Mouse (Mus musculus): Measurements from ENCODE around the gene Ccdc30. TPM values are rescaled to one million over a fixed set of nuclear protein-coding genes. Genes with fewer than 3 reads are reported as not detected.
A peak's percentile ranks its signal among the peaks of the same experiment; 100 is the strongest.
"Not testable (repeated sequence)": the region's sequence is repeated elsewhere in the genome, so short reads cannot be mapped to it uniquely, and the experiment has no call there.

Gene Ccdc30
- total RNA-seq, 2 experiments from 2014 or later = 14.5 to 16.9 TPM

- DNase-seq = no peak
Observed at GRCm38 (mm10) chr4:119305418-119305817, 109.9 kb downstream of the Ccdc30 start.

GRCm38 (mm10) chr4:119303291-119303690, 112.0 kb downstream of the Ccdc30 start:
- no peak for DNase-seq

GRCm38 (mm10) chr4:119301777-119302176, 113.5 kb downstream of the Ccdc30 start:
- DNase-seq = no peak

GRCm38 (mm10) chr4:119300761-119301160, 114.6 kb downstream of the Ccdc30 start:
- peak; percentile 28 to 37 for DNase-seq

- no peak for DNase-seq
Observed at GRCm38 (mm10) chr4:119297361-119297760, 118.0 kb downstream of the Ccdc30 start.

GRCm38 (mm10) chr4:119295134-119295453, 120.2 kb downstream of the Ccdc30 start:
- DNase-seq = no peak

- peak; percentile 99 for DNase-seq
Observed at GRCm38 (mm10) chr4:119294415-119295133, 120.7 kb downstream of the Ccdc30 start, which contains the start of gene Ybx1. Gene Ybx1, minus strand, starts transcription at chr4:119294604.

- DNase-seq = peak; percentile 29 to 56
Observed at GRCm38 (mm10) chr4:119293574-119294258, 121.6 kb downstream of the Ccdc30 start.

- peak; percentile 54 to 70 for DNase-seq
Observed at GRCm38 (mm10) chr4:119292771-119293573, 122.3 kb downstream of the Ccdc30 start.

- no peak for DNase-seq
Observed at GRCm38 (mm10) chr4:119291921-119292320, 123.4 kb downstream of the Ccdc30 start.

- DNase-seq = no peak
Observed at GRCm38 (mm10) chr4:119285336-119285735, 130.0 kb downstream of the Ccdc30 start.

- DNase-seq = no peak
Observed at GRCm38 (mm10) chr4:119284861-119285260, 130.5 kb downstream of the Ccdc30 start.

GRCm38 (mm10) chr4:119278784-119279183, 136.5 kb downstream of the Ccdc30 start:
- DNase-seq = not testable (repeated sequence)

- DNase-seq = no peak
Observed at GRCm38 (mm10) chr4:119275726-119276125, 139.6 kb downstream of the Ccdc30 start.

GRCm38 (mm10) chr4:119275226-119275625, 140.1 kb downstream of the Ccdc30 start:
- DNase-seq = no peak

GRCm38 (mm10) chr4:119274627-119275026, 140.7 kb downstream of the Ccdc30 start:
- no peak for DNase-seq

Other genes with a start within 250 kb of the Ccdc30 start
- gene Zfp691, start 241.3 kb downstream of the Ccdc30 start, total RNA-seq (2021) = 10 to 100 TPM; 11.5 to 12.4 TPM
- gene Ermap, start 225.5 kb downstream of the Ccdc30 start, total RNA-seq (2021) = under 1 TPM in 1 of 2 experiments, not detected in 1; 0.10 TPM
- 10 to 100 TPM; 17.1 to 19.2 TPM for gene Svbp, start 220.2 kb downstream of the Ccdc30 start, total RNA-seq (2021)
- not detected for gene Tmem269, start 197.3 kb downstream of the Ccdc30 start, total RNA-seq (2021)
- gene AU022252, start 182.8 kb downstream of the Ccdc30 start, total RNA-seq (2021) = 10 to 100 TPM; 25.8 to 26.6 TPM
- 10 to 100 TPM; 27.4 to 30.5 TPM for gene P3h1, start 182.6 kb downstream of the Ccdc30 start, total RNA-seq (2021)
- gene Cldn19, start 160.1 kb downstream of the Ccdc30 start, total RNA-seq (2021) = under 1 TPM in 1 of 2 experiments, not detected in 1; 0.13 TPM
- gene Ybx1, start 120.9 kb downstream of the Ccdc30 start, total RNA-seq (2021) = 100 to 1,000 TPM; 639 to 803 TPM
- 10 to 100 TPM; 20.0 to 20.3 TPM for gene Ppih, start 95.0 kb downstream of the Ccdc30 start, total RNA-seq (2021)
- gene Ppcs, start 6.9 kb upstream of the Ccdc30 start, total RNA-seq (2021) = 10 to 100 TPM; 38.0 to 41.7 TPM
- 1 to 10 TPM; 3.1 to 4.0 TPM for gene Zmynd12, start 7.3 kb upstream of the Ccdc30 start, total RNA-seq (2021)
- gene Rimkla, start 77.1 kb upstream of the Ccdc30 start, total RNA-seq (2021) = under 1 TPM; 0.17 to 0.40 TPM
- gene Foxj3, start 121.5 kb upstream of the Ccdc30 start, total RNA-seq (2021) = 10 to 100 TPM; 41.6 to 41.9 TPM
- 10 to 100 TPM in 1 of 2 experiments, 1 to 10 TPM in 1; 8.2 to 11.6 TPM for gene Frg2f1, start 124.0 kb upstream of the Ccdc30 start, total RNA-seq (2021)
- not detected for gene Guca2a, start 222.2 kb upstream of the Ccdc30 start, total RNA-seq (2021)
- gene Guca2b, start 243.4 kb upstream of the Ccdc30 start, total RNA-seq (2021) = not detected